11 mouse cellular contexts compared by ENCODE assay signal in genomic region chr2:157395960-157396359, GRCm38 (mm10). TPM values are rescaled to one million over a fixed set of nuclear protein-coding genes. Genes with fewer than 3 reads are reported as not detected.
DNase-seq lines count a peak whose midpoint lies in the region; ATAC-seq lines count a peak whose summit lies in the region.
"Had no signal": no experiment of that assay in that cellular context is flagged by ENCODE, and none has a peak within 500 bp of the region (broad histone marks: within the 10 kb centered on the region; RNA-seq: fewer than 3 reads in every experiment).

No protein-coding gene starts in this region.

- 67% methylated on average over 13 of the region's 13 CpGs for WGBS in forebrain, embryonic 12.5 days
- 61% methylated on average over 12 of the region's 13 CpGs for WGBS in forebrain, embryonic 16.5 days
- WGBS in hindbrain, embryonic 10.5 days: 43% methylated on average over 13 of the region's 13 CpGs
- WGBS in neural tube, embryonic 13.5 days: 60% methylated on average over 13 of the region's 13 CpGs

- DNase-seq in B cell, adult 2 months: peak; percentile 35 to 57
- no peak for DNase-seq in hindbrain, embryonic 10.5 days (ENCODE audit: low spot score)
- no peak for DNase-seq in frontal cortex, postnatal 14 days (ENCODE audit: low spot score in 2 of 2)
- DNase-seq in cerebellum, adult 11-12 months: no peak
- DNase-seq in c-Kit-positive CD71-positive TER-119-positive erythroid progenitor cells, embryonic 14.5 days (ENCODE audit: low spot score): no peak

- H3K27ac ChIP-seq in forebrain, embryonic 12.5 days: peak overlapping the region; percentile 50; the same call in 1 of the 2 replicates
- H3K27ac ChIP-seq in forebrain, embryonic 16.5 days (ENCODE audit: low read length): no peak overlapping the region
- peak overlapping the region; percentile 36 for H3K27ac ChIP-seq in hindbrain, embryonic 10.5 days
- H3K27ac ChIP-seq in neural tube, embryonic 13.5 days (replicated peaks): peak overlapping the region; percentile 54
- H3K27ac ChIP-seq: embryonic facial prominence, embryonic 15.5 days had no signal

- no peaks in the 10 kb centered on the region for H3K27me3 ChIP-seq in forebrain, embryonic 12.5 days
- H3K27me3 ChIP-seq in forebrain, embryonic 16.5 days (replicated peaks; ENCODE audit: control insufficient read depth, insufficient read depth, low read length): no peaks in the 10 kb centered on the region
- no peaks in the 10 kb centered on the region for H3K27me3 ChIP-seq in hindbrain, embryonic 10.5 days (ENCODE audit: insufficient read depth, poor library complexity, severe bottlenecking)
- H3K27me3 ChIP-seq in neural tube, embryonic 13.5 days: no peaks in the 10 kb centered on the region
- H3K27me3 ChIP-seq: embryonic facial prominence, embryonic 15.5 days had no signal

- H3K36me3 ChIP-seq in forebrain, embryonic 12.5 days (replicated peaks): peaks cover 44% of the 10 kb centered on the region
- H3K36me3 ChIP-seq in forebrain, embryonic 16.5 days (ENCODE audit: control insufficient read depth, insufficient read depth): peaks cover 15% of the 10 kb centered on the region
- peaks cover 68% of the 10 kb centered on the region for H3K36me3 ChIP-seq in hindbrain, embryonic 10.5 days
- H3K36me3 ChIP-seq in neural tube, embryonic 13.5 days: peaks cover 53% of the 10 kb centered on the region

- H3K9ac ChIP-seq in forebrain, embryonic 12.5 days: no peak overlapping the region
- no peak overlapping the region for H3K9ac ChIP-seq in forebrain, embryonic 16.5 days (replicated peaks; ENCODE audit: low read depth, low read length)
- H3K9ac ChIP-seq in neural tube, embryonic 13.5 days: no peak overlapping the region
- H3K9ac ChIP-seq: embryonic facial prominence, embryonic 15.5 days had no signal

- no peaks in the 10 kb centered on the region for H3K4me1 ChIP-seq in forebrain, embryonic 12.5 days
- H3K4me1 ChIP-seq in forebrain, embryonic 16.5 days (replicated peaks; ENCODE audit: control insufficient read depth, insufficient read depth, low read length): no peaks in the 10 kb centered on the region
- H3K4me1 ChIP-seq in hindbrain, embryonic 10.5 days (replicated peaks): peaks cover 25% of the 10 kb centered on the region
- H3K4me1 ChIP-seq in neural tube, embryonic 13.5 days (replicated peaks): peaks cover 17% of the 10 kb centered on the region
- H3K4me1 ChIP-seq: embryonic facial prominence, embryonic 15.5 days had no signal

- H3K4me3 ChIP-seq in forebrain, embryonic 12.5 days (replicated peaks): no peak overlapping the region
- H3K4me3 ChIP-seq in forebrain, embryonic 16.5 days (replicated peaks; ENCODE audit: low read length): no peak overlapping the region
- H3K4me3 ChIP-seq in hindbrain, embryonic 10.5 days: no peak overlapping the region
- no peak overlapping the region for H3K4me3 ChIP-seq in neural tube, embryonic 13.5 days
- H3K4me3 ChIP-seq: embryonic facial prominence, embryonic 15.5 days had no signal

- peaks cover 6% of the 10 kb centered on the region; the same call in 1 of the 2 replicates for H3K9me3 ChIP-seq in forebrain, embryonic 12.5 days
- H3K9me3 ChIP-seq in forebrain, embryonic 16.5 days (ENCODE audit: control insufficient read depth, low read length): no peaks in the 10 kb centered on the region
- peaks cover 7% of the 10 kb centered on the region for H3K9me3 ChIP-seq in hindbrain, embryonic 10.5 days
- no peaks in the 10 kb centered on the region for H3K9me3 ChIP-seq in neural tube, embryonic 13.5 days
- H3K9me3 ChIP-seq: embryonic facial prominence, embryonic 15.5 days had no signal

- ATAC-seq in forebrain, embryonic 12.5 days (ENCODE audit: low FRiP score): no peak
- no peak for ATAC-seq in forebrain, embryonic 16.5 days
- ATAC-seq in neural tube, embryonic 13.5 days (ENCODE audit: low read depth): no peak

- H3K4me2 ChIP-seq in forebrain, embryonic 12.5 days: no peak overlapping the region
- no peak overlapping the region for H3K4me2 ChIP-seq in forebrain, embryonic 16.5 days (ENCODE audit: low read length)
- no peak overlapping the region for H3K4me2 ChIP-seq in neural tube, embryonic 13.5 days
- H3K4me2 ChIP-seq: embryonic facial prominence, embryonic 15.5 days; heart, embryonic 11.5 days had no signal

RNA-seq across cellular contexts. Expression of gene Src, which starts 22.3 kb away (rescaled TPM):
- polyA plus RNA-seq in forebrain, embryonic 12.5 days (2016; fragmentation: Nextera tagmentation; extraction: Ambion mirVana): 35.1 and 38.0 TPM in 2 replicates
- 32.2 and 36.6 TPM in 2 replicates for polyA plus RNA-seq in forebrain, embryonic 16.5 days (2015; fragmentation: Nextera tagmentation; extraction: Ambion mirVana)
- 20.8 and 29.3 TPM in 2 replicates for polyA plus RNA-seq in hindbrain, embryonic 10.5 days (2016; fragmentation: Nextera tagmentation; extraction: Ambion mirVana)
- 32.0 and 32.5 TPM in 2 replicates for polyA plus RNA-seq in neural tube, embryonic 13.5 days (2015; fragmentation: Nextera tagmentation; extraction: Ambion mirVana)

RNA-seq across cellular contexts. Expression of gene Manbal, which starts 28.6 kb away (rescaled TPM):
- 68.8 and 69.4 TPM in 2 replicates for polyA plus RNA-seq in forebrain, embryonic 12.5 days (2016; fragmentation: Nextera tagmentation; extraction: Ambion mirVana)
- polyA plus RNA-seq in forebrain, embryonic 16.5 days (2015; fragmentation: Nextera tagmentation; extraction: Ambion mirVana): 97.5 and 105 TPM in 2 replicates
- 67.0 and 85.8 TPM in 2 replicates for polyA plus RNA-seq in hindbrain, embryonic 10.5 days (2016; fragmentation: Nextera tagmentation; extraction: Ambion mirVana)
- polyA plus RNA-seq in neural tube, embryonic 13.5 days (2015; fragmentation: Nextera tagmentation; extraction: Ambion mirVana): 77.6 and 89.9 TPM in 2 replicates

RNA-seq across cellular contexts. Expression of gene Ghrh, which starts 48.7 kb away (rescaled TPM):
- polyA plus RNA-seq in forebrain, embryonic 12.5 days (2016; fragmentation: Nextera tagmentation; extraction: Ambion mirVana): 1.00 and 2.2 TPM in 2 replicates
- 0.80 TPM in 1 of 2 replicates, not detected in the other for polyA plus RNA-seq in forebrain, embryonic 16.5 days (2015; fragmentation: Nextera tagmentation; extraction: Ambion mirVana)
- polyA plus RNA-seq in hindbrain, embryonic 10.5 days (2016; fragmentation: Nextera tagmentation; extraction: Ambion mirVana): not detected in 2 replicates
- 0.57 and 0.68 TPM in 2 replicates for polyA plus RNA-seq in neural tube, embryonic 13.5 days (2015; fragmentation: Nextera tagmentation; extraction: Ambion mirVana)
- polyA plus RNA-seq: embryonic facial prominence, embryonic 15.5 days; heart, embryonic 11.5 days; limb, embryonic 11.5 days had no signal

Comparison
In these comparisons a context has a peak if more than half of its experiments do, and no peak if none do; other contexts are left out.
1. DNase-seq: peak in B cell, adult 2 months (2 of 2); none in hindbrain, embryonic 10.5 days (single experiment), frontal cortex, postnatal 14 days (0 of 2), cerebellum, adult 11-12 months (single experiment) and c-Kit-positive CD71-positive TER-119-positive erythroid progenitor cells, embryonic 14.5 days (single experiment).